Mouse (Mus musculus) liver, adult 2 months (tissue): ENCODE measurements around the gene Gm10563.

ENCODE experiments used
- CTCF ChIP-seq: fragments of 200-500 bp; IDR thresholded peaks from 2 replicates; pipeline ENCODE4 v1.5.1; 2011; ENCODE audit warnings: low read depth, low read length, control low read depth
- POLR2A ChIP-seq: fragments of 200-500 bp; IDR thresholded peaks from 2 replicates; pipeline ENCODE4 v1.6.1; 2011; ENCODE audit warnings: low read length, control low read depth; ENCODE audit not compliant: insufficient read depth; ENCODE audit errors: extremely low read depth

DNA sequence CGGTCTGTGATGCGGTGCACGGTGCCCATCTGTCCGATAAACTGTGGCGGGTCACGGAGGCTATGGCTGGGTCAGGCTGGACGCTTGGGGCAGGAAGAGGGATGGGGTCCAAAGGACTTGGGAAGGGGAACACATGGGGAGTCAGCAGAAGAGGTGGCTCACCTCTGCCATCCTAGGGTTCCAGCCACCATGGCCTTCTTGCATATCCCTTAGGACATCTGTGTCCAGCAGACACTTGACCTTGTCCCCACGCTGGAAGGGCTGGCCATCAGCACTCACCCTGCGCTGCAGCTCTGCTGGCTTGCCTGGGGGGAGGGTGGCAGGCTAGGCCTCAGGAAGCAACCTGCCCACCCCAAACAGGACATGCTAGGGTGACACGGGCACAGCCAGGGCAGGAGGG lies 13.8 kb upstream of the Gm10563 start:
- TF ChIP-seq CTCF: no peak
- no peak for TF ChIP-seq POLR2A
